Mouse (Mus musculus) bone marrow, adult 2 months (tissue): ENCODE data around the gene Rpe. TPM values are rescaled to one million over a fixed set of nuclear protein-coding genes. Genes with fewer than 3 reads are reported as not detected.

Experiments
- H3K27ac ChIP-seq: fragments of 200-500 bp; 2 replicates; pipeline ENCODE4 v1.5.1; 2012; ENCODE audit warnings: low read depth, mild to moderate bottlenecking, control low read depth, inconsistent platforms, low read length; ENCODE audit not compliant: control insufficient read depth, poor library complexity, insufficient read depth
- H3K4me1 ChIP-seq: fragments of 200-500 bp; 2 replicates; pipeline ENCODE4 v1.6.1; 2011; ENCODE audit warnings: low read length; ENCODE audit not compliant: control insufficient read depth, insufficient read depth
- H3K4me3 ChIP-seq: fragments of 200-500 bp; replicated peaks from 2 replicates; pipeline ENCODE3; 2011; ENCODE audit warnings: mild to moderate bottlenecking, low read depth, low read length, control low read depth; ENCODE audit not compliant: control insufficient read depth
- CTCF ChIP-seq: fragments of 200-500 bp; IDR thresholded peaks from 2 replicates; pipeline ENCODE4 v1.5.1; 2011; ENCODE audit warnings: low read length, control low read depth; ENCODE audit not compliant: control insufficient read depth, insufficient read depth
- POLR2A ChIP-seq: fragments of 200-500 bp; IDR thresholded peaks from 2 replicates; pipeline ENCODE4 v1.6.1; 2011; ENCODE audit warnings: low read depth, mild to moderate bottlenecking, control low read depth, low read length, borderline replicate concordance; ENCODE audit not compliant: control insufficient read depth
- WGBS: fragments of 180-500 bp; shearing (Covaris S2); methylation state at CpG from one replicate; pipeline ENCODE4 v1.1.7; 2018; 5-methylcytosine and 5-hydroxymethylcytosine counted together
- polyA plus RNA-seq: library from polyadenylated mRNA; stranded (reverse); fragments of >200 nt; gene quantifications from 2 replicates; pipeline ENCODE4 v1.2.4, GENCODE M21; 2011; ENCODE audit warnings: low replicate concordance; ENCODE audit not compliant: missing spikeins, insufficient read depth, insufficient read length

Rpe gene
- polyA plus RNA-seq, 1 experiment, result 22.6 TPM

- TF ChIP-seq CTCF (no peak), POLR2A (no peak)
- 84% methylated on average over 6 of the region's 6 CpGs for WGBS
- H3K27ac ChIP-seq, result no peak overlapping the region
- H3K4me1 ChIP-seq, result no peaks in the 10 kb centered on the region; the same call in 1 of the 2 replicates
- H3K4me3 ChIP-seq, result no peak overlapping the region
These were observed 3.9 kb downstream of the Rpe start for GRCm38 (mm10) chr1:66704523-66704922.

- no peak overlapping the region; the same call in 1 of the 2 replicates for H3K27ac ChIP-seq
- whole genome bisulfite sequencing, result 51% methylated on average over 3 of the region's 3 CpGs
- TF ChIP-seq POLR2A (no peak), CTCF (no peak)
- H3K4me1 ChIP-seq, result no peaks in the 10 kb centered on the region
- no peak overlapping the region for H3K4me3 ChIP-seq
These were observed 12.2 kb downstream of the Rpe start for GRCm38 (mm10) chr1:66712859-66713258.

- Histone ChIP-seq H3K4me3 (no peak overlapping the region), H3K27ac (no peak overlapping the region), H3K4me1 (no peaks in the 10 kb centered on the region)
- WGBS, result 32% methylated on average over 1 of the region's 1 CpGs
- TF ChIP-seq CTCF, result no peak
- TF ChIP-seq POLR2A, result no peak
These were observed 29.9 kb downstream of the Rpe start for GRCm38 (mm10) chr1:66730581-66730980.

- H3K4me1 ChIP-seq, result no peaks in the 10 kb centered on the region
- 93% methylated on average over 1 of the region's 1 CpGs for WGBS
- TF ChIP-seq POLR2A, result no peak
- TF ChIP-seq CTCF, result no peak
- no peak overlapping the region for H3K27ac ChIP-seq
- no peak overlapping the region for H3K4me3 ChIP-seq
These were observed 68.1 kb downstream of the Rpe start for GRCm38 (mm10) chr1:66768764-66769163.

Other genes starting within 250 kb of the Rpe start
- not detected in 2 replicates for gene Unc80, start 232.5 kb upstream of the Rpe start, polyA plus RNA-seq
- 3.6 and 5.0 TPM in 2 replicates for gene Kansl1l, start 116.7 kb downstream of the Rpe start, polyA plus RNA-seq
- gene Acadl, start 162.4 kb downstream of the Rpe start, polyA plus RNA-seq, result 36.3 and 42.7 TPM in 2 replicates
- 5.2 and 11.6 TPM in 2 replicates for gene Myl1, start 244.6 kb downstream of the Rpe start, polyA plus RNA-seq